Comparison of ENCODE assay signal across 9 mouse cellular contexts in genomic region chr1:157063318-157064115, GRCm38 (mm10). TPM values are rescaled to one million over a fixed set of nuclear protein-coding genes. Genes with fewer than 3 reads are reported as not detected.
A peak's percentile ranks its signal among the peaks of the same experiment; 100 is the strongest.
DNase-seq lines count a peak whose midpoint lies in the region; ATAC-seq and TF ChIP-seq lines count a peak whose summit lies in the region.
"Had no signal": no experiment of that assay in that cellular context is flagged by ENCODE, and none has a peak within 500 bp of the region (broad histone marks: within the 10 kb centered on the region; RNA-seq: fewer than 3 reads in every experiment).

No protein-coding gene starts in this region.

- WGBS in heart, embryonic 13.5 days = 39% methylated on average over 13 of the region's 13 CpGs
- WGBS in embryonic facial prominence, embryonic 13.5 days = 29% methylated on average over 13 of the region's 13 CpGs
- WGBS in midbrain, embryonic 12.5 days = 74% methylated on average over 13 of the region's 13 CpGs

- DNase-seq in heart, postnatal 4 days = no peak
- DNase-seq in CH12.LX (ENCODE audit: extremely low read depth) = peak; percentile 90
- DNase-seq in right cerebral cortex, adult 18-20 months = no peak
- DNase-seq in right cerebral cortex, postnatal 36 days (ENCODE audit: low spot score in 2 of 2) = no peak
- DNase-seq: liver, embryonic 13.5 days had no signal

- 0 out of 2 replicates have a peak, but pooled peaks have one; percentile 43 for ATAC-seq in heart, embryonic 13.5 days (ENCODE audit: extremely low read depth, insufficient number of reproducible peaks, low FRiP score, low TSS enrichment)
- ATAC-seq in embryonic facial prominence, embryonic 13.5 days (ENCODE audit: insufficient number of reproducible peaks, insufficient read depth, low FRiP score, low TSS enrichment, low read depth) = no peak
- 0 out of 2 replicates have a peak, but pooled peaks have one; percentile 41 for ATAC-seq in midbrain, embryonic 12.5 days (ENCODE audit: low FRiP score, low read depth)
- no peak for ATAC-seq in erythroid progenitor cell, adult 5-6 weeks (replicated peaks; ENCODE audit: low FRiP score, poor library complexity, severe bottlenecking)

- peak; percentile 57 for TF ChIP-seq POLR2A in CH12.LX (IDR thresholded peaks at IDR 0.05; ENCODE audit: low read depth, low read length)

- peaks cover 49% of the 10 kb centered on the region for H3K4me1 ChIP-seq in heart, embryonic 13.5 days
- H3K4me1 ChIP-seq in CH12.LX (ENCODE audit: control insufficient read depth in 1 of 2, insufficient read depth in 2 of 2) = peaks cover 26 to 37% of the 10 kb centered on the region in 2 experiments
- H3K4me1 ChIP-seq in embryonic facial prominence, embryonic 13.5 days = peaks cover 22% of the 10 kb centered on the region
- H3K4me1 ChIP-seq in midbrain, embryonic 12.5 days = peaks cover 11% of the 10 kb centered on the region; the same call in 1 of the 2 replicates
- H3K4me1 ChIP-seq: liver, embryonic 13.5 days had no signal

- TF ChIP-seq EP300 in CH12.LX (IDR thresholded peaks at IDR 0.05; ENCODE audit: low read length) = peak; percentile 62

- H3K9ac ChIP-seq in heart, embryonic 13.5 days = no peak overlapping the region
- peak overlapping the region; percentile 43 for H3K9ac ChIP-seq in CH12.LX (ENCODE audit: insufficient read depth, low read depth)
- H3K9ac ChIP-seq in embryonic facial prominence, embryonic 13.5 days = no peak overlapping the region
- H3K9ac ChIP-seq in midbrain, embryonic 12.5 days (replicated peaks) = no peak overlapping the region
- H3K9ac ChIP-seq: liver, embryonic 13.5 days had no signal

- no peaks in the 10 kb centered on the region for H3K36me3 ChIP-seq in heart, embryonic 13.5 days
- H3K36me3 ChIP-seq in CH12.LX (replicated peaks in 1 of 2; ENCODE audit: control insufficient read depth in 1 of 2, insufficient read depth in 1 of 2, low read length in 1 of 2) = no peaks in the 10 kb centered on the region
- H3K36me3 ChIP-seq in embryonic facial prominence, embryonic 13.5 days = no peaks in the 10 kb centered on the region
- no peaks in the 10 kb centered on the region for H3K36me3 ChIP-seq in midbrain, embryonic 12.5 days
- H3K36me3 ChIP-seq: liver, embryonic 13.5 days had no signal

- TF ChIP-seq RAD21 in CH12.LX (IDR thresholded peaks at IDR 0.05; ENCODE audit: low read depth, low read length) = peak; percentile 96

- peak overlapping the region; percentile 9; the same call in 1 of the 2 replicates for H3K4me2 ChIP-seq in heart, embryonic 13.5 days
- H3K4me2 ChIP-seq in CH12.LX (ENCODE audit: insufficient read depth, low read depth, poor library complexity, severe bottlenecking) = peak overlapping the region; percentile 7; the same call in 1 of the 2 replicates
- H3K4me2 ChIP-seq in embryonic facial prominence, embryonic 13.5 days = no peak overlapping the region
- no peak overlapping the region for H3K4me2 ChIP-seq in midbrain, embryonic 12.5 days (replicated peaks)
- H3K4me2 ChIP-seq: liver, embryonic 13.5 days had no signal

- no peaks in the 10 kb centered on the region for H3K27me3 ChIP-seq in heart, embryonic 13.5 days (replicated peaks)
- H3K27me3 ChIP-seq in CH12.LX (replicated peaks) = no peaks in the 10 kb centered on the region
- no peaks in the 10 kb centered on the region for H3K27me3 ChIP-seq in embryonic facial prominence, embryonic 13.5 days
- H3K27me3 ChIP-seq in midbrain, embryonic 12.5 days = 0 out of 2 replicates have a peak, but pooled peaks cover 8% of the 10 kb centered on the region
- H3K27me3 ChIP-seq: liver, embryonic 13.5 days had no signal

- TF ChIP-seq CTCF in CH12.LX (conservative IDR thresholded peaks at IDR 0.05 in 1 of 2, IDR thresholded peaks at IDR 0.05 in 1 of 2; ENCODE audit: low read depth in 2 of 2, low read length in 2 of 2) = peak in 1 of 2 experiments; percentile 97; a peak in 2 of 4 replicates

- in situ Hi-C loops in CH12.LX (cut with MboI; ENCODE audit: low pct_ligation_motif_present, low pct_unique_long_range_greater_than_20kb, low sequenced_read_pairs) = no loop called here

- H3K79me2 ChIP-seq in CH12.LX (replicated peaks; ENCODE audit: control insufficient read depth, extremely low read depth, insufficient read depth, poor library complexity, severe bottlenecking) = no peaks in the 10 kb centered on the region

- H3K27ac ChIP-seq in heart, embryonic 13.5 days (replicated peaks) = peak overlapping the region; percentile 69
- H3K27ac ChIP-seq in CH12.LX (ENCODE audit: insufficient read depth, low read depth) = peak overlapping the region; percentile 82
- peak overlapping the region; percentile 55; the same call in 1 of the 2 replicates for H3K27ac ChIP-seq in embryonic facial prominence, embryonic 13.5 days
- H3K27ac ChIP-seq in midbrain, embryonic 12.5 days (replicated peaks) = 0 out of 2 replicates have a peak overlapping the region, but pooled peaks have one; percentile 5
- H3K27ac ChIP-seq: liver, embryonic 13.5 days had no signal

- dilution Hi-C loops in CH12.LX (cut with MboI; ENCODE audit: extremely low pct_ligation_motif_present, extremely low pct_unique_long_range_greater_than_20kb, low sequenced_read_pairs) = no loop called here

- no peak overlapping the region for H3K4me3 ChIP-seq in heart, embryonic 13.5 days
- H3K4me3 ChIP-seq in CH12.LX (replicated peaks in 1 of 3; ENCODE audit: low read depth in 2 of 3, low read length in 2 of 3, poor library complexity in 1 of 3) = no peak overlapping the region
- no peak overlapping the region for H3K4me3 ChIP-seq in embryonic facial prominence, embryonic 13.5 days
- no peak overlapping the region for H3K4me3 ChIP-seq in midbrain, embryonic 12.5 days
- H3K4me3 ChIP-seq: liver, embryonic 13.5 days had no signal

- H3K9me3 ChIP-seq in heart, embryonic 13.5 days = no peaks in the 10 kb centered on the region
- peaks cover 4% of the 10 kb centered on the region for H3K9me3 ChIP-seq in CH12.LX (replicated peaks; ENCODE audit: low read length)
- no peaks in the 10 kb centered on the region for H3K9me3 ChIP-seq in embryonic facial prominence, embryonic 13.5 days
- H3K9me3 ChIP-seq in midbrain, embryonic 12.5 days = no peaks in the 10 kb centered on the region
- H3K9me3 ChIP-seq: liver, embryonic 13.5 days had no signal

TF ChIP-seq in CH12.LX, 34 proteins besides CTCF, POLR2A, EP300 and RAD21 (continues in another document):
- TF ChIP-seq IRF4 (IDR thresholded peaks at IDR 0.05; ENCODE audit: low read depth, low read length) = peak; percentile 70
- TF ChIP-seq ZKSCAN1 (IDR thresholded peaks at IDR 0.05; ENCODE audit: borderline replicate concordance, low read depth, low read length) = no peak
- no peak for TF ChIP-seq USF1 (IDR thresholded peaks at IDR 0.05; ENCODE audit: low read depth, low read length)
- peak; percentile 46; the same call in 1 of the 2 replicates for TF ChIP-seq ELF1 (IDR thresholded peaks at IDR 0.05; ENCODE audit: low read depth, low read length)
- TF ChIP-seq SIN3A (IDR thresholded peaks at IDR 0.05; ENCODE audit: low read length) = no peak
- TF ChIP-seq MAFK (IDR thresholded peaks at IDR 0.05; ENCODE audit: insufficient replicate concordance, low read length) = peak; percentile 40; the same call in 1 of the 2 replicates
- TF ChIP-seq NELFE (IDR thresholded peaks at IDR 0.05; ENCODE audit: low read depth, low read length) = 0 out of 2 replicates have a peak, but pooled peaks have one; percentile 18
- TF ChIP-seq MXI1 (IDR thresholded peaks at IDR 0.05; ENCODE audit: low read depth, low read length) = no peak
- TF ChIP-seq E2F4 (IDR thresholded peaks at IDR 0.05; ENCODE audit: insufficient replicate concordance, low read depth, low read length) = no peak
- TF ChIP-seq ETS1 (conservative IDR thresholded peaks at IDR 0.05; ENCODE audit: low read depth, low read length) = peak; percentile 78
- peak; percentile 58; the same call in 1 of the 2 replicates for TF ChIP-seq HCFC1 (IDR thresholded peaks at IDR 0.05; ENCODE audit: low read depth, low read length)
- TF ChIP-seq SMC3 (IDR thresholded peaks at IDR 0.05; ENCODE audit: low read depth, low read length) = peak; percentile 97
- no peak for TF ChIP-seq RCOR1 (conservative IDR thresholded peaks at IDR 0.05; ENCODE audit: low read depth, low read length)
- TF ChIP-seq TBP (conservative IDR thresholded peaks at IDR 0.05; ENCODE audit: low read depth, low read length) = no peak
- TF ChIP-seq BHLHE40 (IDR thresholded peaks at IDR 0.05; ENCODE audit: low read depth, low read length) = peak; percentile 55
- TF ChIP-seq MEF2A (IDR thresholded peaks at IDR 0.05; ENCODE audit: borderline replicate concordance, low read depth, low read length) = peak; percentile 80
- TF ChIP-seq USF2 (conservative IDR thresholded peaks at IDR 0.05; ENCODE audit: low read depth, low read length) = no peak
- peak; percentile 62; the same call in 1 of the 2 replicates for TF ChIP-seq JUND (conservative IDR thresholded peaks at IDR 0.05; ENCODE audit: low read depth, low read length)
- TF ChIP-seq JUN (IDR thresholded peaks at IDR 0.05; ENCODE audit: insufficient read depth, low read depth, low read length) = peak; percentile 67
- TF ChIP-seq GABPA (IDR thresholded peaks at IDR 0.05; ENCODE audit: insufficient replicate concordance, low read depth, low read length) = no peak
- no peak for TF ChIP-seq ZMIZ1 (IDR thresholded peaks at IDR 0.05; ENCODE audit: low read depth, low read length)
- 0 out of 2 replicates have a peak, but pooled peaks have one; percentile 30 for TF ChIP-seq NRF1 (IDR thresholded peaks at IDR 0.05; ENCODE audit: low read depth, low read length)
- TF ChIP-seq MAZ (IDR thresholded peaks at IDR 0.05; ENCODE audit: low read depth, low read length) = peak; percentile 92
- peak; percentile 11; the same call in 1 of the 2 replicates for TF ChIP-seq ZNF384 (IDR thresholded peaks at IDR 0.05; ENCODE audit: low read depth, low read length)
- peak; percentile 65; the same call in 1 of the 2 replicates for TF ChIP-seq CHD2 (IDR thresholded peaks at IDR 0.05; ENCODE audit: low read length)
- TF ChIP-seq ZC3H11A (IDR thresholded peaks at IDR 0.05; ENCODE audit: low read depth, low read length) = peak; percentile 91

RNA-seq across cellular contexts. Expression of gene Tex35, which starts 45.0 kb away (rescaled TPM):
- not detected in 2 replicates for polyA plus RNA-seq in heart, embryonic 13.5 days (2015; fragmentation: Nextera tagmentation; extraction: Ambion mirVana)
- under 1 TPM; 0.43 to 0.79 TPM for total RNA-seq in heart, postnatal 4 days (2021)
- total RNA-seq in CH12.LX (2012; rRNA removed) (0.55 and 1.3 TPM in 2 replicates), CH12.LX (2014; rRNA removed) (0.87 and 1.2 TPM in 2 replicates)
- polyA plus RNA-seq in CH12.LX (2012; ENCODE audit: insufficient read length, low read depth) = 2.9 and 3.3 TPM in 2 replicates
- polyA plus RNA-seq in embryonic facial prominence, embryonic 13.5 days (2015; fragmentation: Nextera tagmentation; extraction: Ambion mirVana) = not detected in 2 replicates
- polyA plus RNA-seq in midbrain, embryonic 12.5 days (2016; fragmentation: Nextera tagmentation; extraction: Ambion mirVana) = not detected in 2 replicates
- not detected in 2 replicates for total RNA-seq in erythroid progenitor cell, adult 5-6 weeks (2015; ENCODE audit: low replicate concordance)
- not detected in 2 replicates for total RNA-seq in erythroid progenitor cell, adult 5-6 weeks (2017; ENCODE audit: low replicate concordance)
- polyA plus RNA-seq: liver, embryonic 13.5 days had no signal

Comparison
In these comparisons a context has a peak if more than half of its experiments do, and no peak if none do; other contexts are left out.
1. ATAC-seq: peak in heart, embryonic 13.5 days (single experiment) and midbrain, embryonic 12.5 days (single experiment); none in embryonic facial prominence, embryonic 13.5 days (single experiment) and erythroid progenitor cell, adult 5-6 weeks (single experiment).
2. H3K27ac ChIP-seq: peak in every context shown above with its lines; median percentile 82 in CH12.LX; 69 in heart, embryonic 13.5 days; 55 in embryonic facial prominence, embryonic 13.5 days; 5 in midbrain, embryonic 12.5 days.
3. H3K4me2 ChIP-seq: peak in heart, embryonic 13.5 days (single experiment) and CH12.LX (single experiment); none in embryonic facial prominence, embryonic 13.5 days (single experiment) and midbrain, embryonic 12.5 days (single experiment).